Mouse (Mus musculus): ENCODE measurements around the gene Fbxo21.

The Fbxo21 gene

GRCm38 (mm10) chr5:118026343-118026742 is 49.8 kb downstream of the Fbxo21 start:
- no peak for DNase-seq

GRCm38 (mm10) chr5:118027101-118027697 is 50.7 kb downstream of the Fbxo21 start:
- DNase-seq: no peak

- peak; percentile 54 for DNase-seq
Observed at GRCm38 (mm10) chr5:118027698-118028190, 51.2 kb downstream of the Fbxo21 start, which contains the start of gene Tesc. Tesc (plus strand) TSS chr5:118027743.

- no peak for DNase-seq
Observed at GRCm38 (mm10) chr5:118028191-118029034, 51.9 kb downstream of the Fbxo21 start.

GRCm38 (mm10) chr5:118029035-118029408 is 52.5 kb downstream of the Fbxo21 start:
- DNase-seq: no peak

- DNase-seq: peak; percentile 68
Observed at GRCm38 (mm10) chr5:118029420-118029819, 52.9 kb downstream of the Fbxo21 start.

- no peak for DNase-seq
Observed at GRCm38 (mm10) chr5:118030022-118030675, 53.6 kb downstream of the Fbxo21 start.

GRCm38 (mm10) chr5:118031059-118031458 is 54.5 kb downstream of the Fbxo21 start:
- no peak for DNase-seq

GRCm38 (mm10) chr5:118031508-118031907 is 55.0 kb downstream of the Fbxo21 start:
- no peak for DNase-seq

- no peak for DNase-seq
Observed at GRCm38 (mm10) chr5:118033328-118033727, 56.8 kb downstream of the Fbxo21 start.

- no peak for DNase-seq
Observed at GRCm38 (mm10) chr5:118033740-118034139, 57.2 kb downstream of the Fbxo21 start.

GRCm38 (mm10) chr5:118034632-118035031 is 58.1 kb downstream of the Fbxo21 start:
- no peak for DNase-seq

GRCm38 (mm10) chr5:118035786-118036185 is 59.3 kb downstream of the Fbxo21 start:
- no peak for DNase-seq

GRCm38 (mm10) chr5:118036888-118037797 is 60.6 kb downstream of the Fbxo21 start:
- no peak for DNase-seq

- no peak for DNase-seq
Observed at GRCm38 (mm10) chr5:118037798-118038484, 61.4 kb downstream of the Fbxo21 start.

GRCm38 (mm10) chr5:118039241-118039668 is 62.7 kb downstream of the Fbxo21 start:
- DNase-seq: no peak

- DNase-seq: no peak
Observed at GRCm38 (mm10) chr5:118042599-118042998, 66.1 kb downstream of the Fbxo21 start.

- no peak for DNase-seq
Observed at GRCm38 (mm10) chr5:118043761-118044160, 67.2 kb downstream of the Fbxo21 start.

- DNase-seq: peak; percentile 57
Observed at GRCm38 (mm10) chr5:118044907-118045306, 68.4 kb downstream of the Fbxo21 start.

GRCm38 (mm10) chr5:118045385-118045784 is 68.9 kb downstream of the Fbxo21 start:
- no peak for DNase-seq

GRCm38 (mm10) chr5:118047091-118047757 is 70.7 kb downstream of the Fbxo21 start:
- DNase-seq: no peak

Measured in right cerebral cortex, postnatal 14 days (tissue).